Mouse (Mus musculus) hindbrain, embryonic 15.5 days (tissue): ENCODE measurements around the gene Nfkb2. TPM values are rescaled to one million over a fixed set of nuclear protein-coding genes. Genes with fewer than 3 reads are reported as not detected.

ENCODE experiments used
- ATAC-seq: fragments of 200-750 bp; cut with Nextera tagmentation; 2 replicates; pipeline ENCODE4 v1.8.0; 2017; ENCODE audit warnings: low read depth, moderate number of reproducible peaks, moderate TSS enrichment; ENCODE audit not compliant: low FRiP score
- H3K27ac ChIP-seq: fragments of 300-500 bp; sonication (generic); replicated peaks from 2 replicates; pipeline ENCODE4 v1.5.1; 2015; ENCODE audit warnings: mild to moderate bottlenecking, inconsistent platforms
- H3K27me3 ChIP-seq: fragments of 300-500 bp; sonication (generic); 2 replicates; pipeline ENCODE4 v1.6.1; 2015; ENCODE audit warnings: control low read depth, inconsistent platforms
- H3K36me3 ChIP-seq: fragments of 300-500 bp; sonication (generic); 2 replicates; pipeline ENCODE4 v1.6.1; 2015; ENCODE audit warnings: control low read depth, inconsistent platforms
- H3K4me1 ChIP-seq: fragments of 300-500 bp; sonication (generic); replicated peaks from 2 replicates; pipeline ENCODE4 v1.6.1; 2015; ENCODE audit warnings: control low read depth, inconsistent platforms
- H3K4me2 ChIP-seq: fragments of 300-500 bp; sonication (generic); 2 replicates; pipeline ENCODE4 v1.6.1; 2015; ENCODE audit warnings: moderate library complexity, mild to moderate bottlenecking, inconsistent platforms
- H3K4me3 ChIP-seq: fragments of 300-500 bp; sonication (generic); 2 replicates; pipeline ENCODE4 v1.5.1; 2015; ENCODE audit warnings: mild to moderate bottlenecking, inconsistent platforms
- H3K9ac ChIP-seq: fragments of 300-500 bp; sonication (generic); 2 replicates; pipeline ENCODE4 v1.6.1; 2015; ENCODE audit warnings: inconsistent platforms
- H3K9me3 ChIP-seq: fragments of 300-500 bp; sonication (generic); 2 replicates; pipeline ENCODE4 v1.6.1; 2016; ENCODE audit warnings: control low read depth, inconsistent platforms
- WGBS: fragments of 180-500 bp; shearing (Covaris S2); methylation state at CpG from one replicate; pipeline ENCODE4 v1.1.7; 2015; 5-methylcytosine and 5-hydroxymethylcytosine counted together
- microRNA counts: library from miRNA; unstranded; fragments of <30 nt; microRNA quantifications from one replicate; lab custom pipeline; 2016
- microRNA-seq: library from miRNA; unstranded; fragments of <30 nt; microRNA quantifications from one replicate; pipeline ENCODE4, GENCODE M21; 2016
- polyA plus RNA-seq: library from polyadenylated mRNA; unstranded; fragments of >200 nt; fragmentation: Nextera tagmentation; extraction: Ambion mirVana; gene quantifications from 2 replicates; pipeline ENCODE4 v1.2.1, GENCODE M21; 2015

Nfkb2 gene
- polyA plus RNA-seq, 1 experiment from 2014 or later = 2.8 TPM

GRCm38 (mm10) chr19:46357344-46358280, 53.5 kb downstream of the Nfkb2 start:
- ATAC-seq = no peak
- Histone ChIP-seq H3K27me3 (peaks cover 3% of the 10 kb centered on the region; the same call in 1 of the 2 replicates), H3K27ac (no peak overlapping the region), H3K4me1 (peaks cover 12% of the 10 kb centered on the region), H3K36me3 (no peaks in the 10 kb centered on the region), H3K9ac (peak overlapping the region; percentile 71), H3K9me3 (no peaks in the 10 kb centered on the region), H3K4me2 (peak overlapping the region; percentile 89), H3K4me3 (peak overlapping the region; percentile 64)
- WGBS = 20% methylated on average over 25 of the region's 25 CpGs

- Histone ChIP-seq H3K36me3 (no peaks in the 10 kb centered on the region), H3K9ac (no peak overlapping the region), H3K4me2 (0 out of 2 replicates have a peak overlapping the region, but pooled peaks have one; percentile 89), H3K27me3 (peaks cover 3% of the 10 kb centered on the region; the same call in 1 of the 2 replicates), H3K4me1 (peaks cover 12% of the 10 kb centered on the region), H3K4me3 (no peak overlapping the region), H3K27ac (no peak overlapping the region), H3K9me3 (no peaks in the 10 kb centered on the region)
- WGBS = 62% methylated on average over 4 of the region's 4 CpGs
- ATAC-seq = no peak
Observed at GRCm38 (mm10) chr19:46358381-46358780, 54.3 kb downstream of the Nfkb2 start.

MicroRNAs encoded within 50 kb of the gene (microRNA counts, 519-probe panel; counts per million panel counts)
- microRNA mmu-miR-146b (lab: Ali Mortazavi, UCI) = 2,550 counts per million, percentile 41 among the panel's probes with 10 or more counts

Small RNA genes lying within 50 kb of the gene (microRNA-seq; reads per million reads assigned to microRNA genes)
- gene Mir146b = 2.0 reads per million

Other genes starting within 250 kb of the Nfkb2 start
- 63.1 and 64.7 TPM in 2 replicates for gene Nolc1, start 228.5 kb upstream of the Nfkb2 start, polyA plus RNA-seq
- 0.08 TPM in 1 of 2 replicates, not detected in the other for gene Elovl3, start 172.4 kb upstream of the Nfkb2 start, polyA plus RNA-seq
- 0.30 and 0.39 TPM in 2 replicates for gene Pitx3, start 156.0 kb upstream of the Nfkb2 start, polyA plus RNA-seq
- 71.1 and 81.0 TPM in 2 replicates for gene Gbf1, start 151.8 kb upstream of the Nfkb2 start, polyA plus RNA-seq
- gene Psd, start 22.8 kb downstream of the Nfkb2 start, polyA plus RNA-seq = 119 and 145 TPM in 2 replicates
- gene Fbxl15, start 23.9 kb downstream of the Nfkb2 start, polyA plus RNA-seq = 47.1 and 51.8 TPM in 2 replicates
- 336 and 347 TPM in 2 replicates for gene Cuedc2, start 34.4 kb downstream of the Nfkb2 start, polyA plus RNA-seq
- gene Mfsd13a, start 36.8 kb downstream of the Nfkb2 start, polyA plus RNA-seq = 12.3 and 12.5 TPM in 2 replicates
- 2.0 and 2.3 TPM in 2 replicates for gene 2310034G01Rik, start 46.0 kb downstream of the Nfkb2 start, polyA plus RNA-seq
- 329 and 338 TPM in 2 replicates for gene Actr1a, start 91.4 kb downstream of the Nfkb2 start, polyA plus RNA-seq
- 23.4 and 24.7 TPM in 2 replicates for gene Sufu, start 92.6 kb downstream of the Nfkb2 start, polyA plus RNA-seq
- gene Trim8, start 197.4 kb downstream of the Nfkb2 start, polyA plus RNA-seq = 27.8 and 31.9 TPM in 2 replicates